Mouse (Mus musculus) liver, embryonic 11.5 days (tissue): ENCODE measurements at regions not wholly inside any gene's neighbourhood (a gene's known extent, or its start where the extent isn't known, plus 50 kb on each side); places are given as distances from the start of the nearest gene placed in this dataset.

Experiments
- ATAC-seq: fragments of 200-750 bp; cut with Nextera tagmentation; replicated peaks from 2 replicates; pipeline ENCODE4 v1.8.0; 2017; ENCODE audit warnings: moderate number of reproducible peaks, mild to moderate bottlenecking, moderate TSS enrichment, moderate library complexity; ENCODE audit not compliant: low FRiP score
- DNase-seq: peaks from one replicate; pipeline ENCODE4 v3.0.0-alpha.2; 2017; ENCODE audit warnings: low spot score
- H3K27ac ChIP-seq: fragments of 300-500 bp; sonication (generic); 2 replicates; pipeline ENCODE4 v1.5.1; 2014; ENCODE audit warnings: mild to moderate bottlenecking, low read depth, low read length, control low read depth
- H3K27me3 ChIP-seq: fragments of 300-500 bp; sonication (generic); replicated peaks from 2 replicates; pipeline ENCODE4 v1.6.1; 2014; ENCODE audit warnings: low read length, mixed read lengths; ENCODE audit not compliant: control insufficient read depth, insufficient read depth
- H3K36me3 ChIP-seq: fragments of 300-500 bp; sonication (generic); 2 replicates; pipeline ENCODE4 v1.6.1; 2014; ENCODE audit warnings: mild to moderate bottlenecking, low read length, moderate library complexity, mixed read lengths; ENCODE audit not compliant: control insufficient read depth, insufficient read depth
- H3K4me1 ChIP-seq: fragments of 300-500 bp; sonication (generic); replicated peaks from 2 replicates; pipeline ENCODE4 v1.6.1; 2014; ENCODE audit warnings: low read length, mixed read lengths; ENCODE audit not compliant: control insufficient read depth, insufficient read depth
- H3K4me2 ChIP-seq: fragments of 300-500 bp; sonication (generic); 2 replicates; pipeline ENCODE4 v1.6.1; 2014; ENCODE audit warnings: mild to moderate bottlenecking, control low read depth, moderate library complexity
- H3K4me3 ChIP-seq: fragments of 300-500 bp; sonication (generic); 2 replicates; pipeline ENCODE4 v1.5.1; 2014; ENCODE audit warnings: low read depth, low read length, control low read depth
- H3K9ac ChIP-seq: fragments of 300-500 bp; sonication (generic); 2 replicates; pipeline ENCODE4 v1.6.1; 2014; ENCODE audit warnings: low read depth, low read length, control low read depth
- H3K9me3 ChIP-seq: fragments of 300-500 bp; sonication (generic); 2 replicates; pipeline ENCODE4 v1.6.1; 2016; ENCODE audit warnings: low read length, inconsistent platforms, mixed read lengths; ENCODE audit not compliant: control insufficient read depth
- whole genome bisulfite sequencing: fragments of 180-500 bp; shearing (Covaris S2); extraction: QIAGEN DNeasy Blood & Tissue Kit; methylation state at CpG from one replicate; pipeline ENCODE4 v1.1.7; 2014; 5-methylcytosine and 5-hydroxymethylcytosine counted together

DNA sequence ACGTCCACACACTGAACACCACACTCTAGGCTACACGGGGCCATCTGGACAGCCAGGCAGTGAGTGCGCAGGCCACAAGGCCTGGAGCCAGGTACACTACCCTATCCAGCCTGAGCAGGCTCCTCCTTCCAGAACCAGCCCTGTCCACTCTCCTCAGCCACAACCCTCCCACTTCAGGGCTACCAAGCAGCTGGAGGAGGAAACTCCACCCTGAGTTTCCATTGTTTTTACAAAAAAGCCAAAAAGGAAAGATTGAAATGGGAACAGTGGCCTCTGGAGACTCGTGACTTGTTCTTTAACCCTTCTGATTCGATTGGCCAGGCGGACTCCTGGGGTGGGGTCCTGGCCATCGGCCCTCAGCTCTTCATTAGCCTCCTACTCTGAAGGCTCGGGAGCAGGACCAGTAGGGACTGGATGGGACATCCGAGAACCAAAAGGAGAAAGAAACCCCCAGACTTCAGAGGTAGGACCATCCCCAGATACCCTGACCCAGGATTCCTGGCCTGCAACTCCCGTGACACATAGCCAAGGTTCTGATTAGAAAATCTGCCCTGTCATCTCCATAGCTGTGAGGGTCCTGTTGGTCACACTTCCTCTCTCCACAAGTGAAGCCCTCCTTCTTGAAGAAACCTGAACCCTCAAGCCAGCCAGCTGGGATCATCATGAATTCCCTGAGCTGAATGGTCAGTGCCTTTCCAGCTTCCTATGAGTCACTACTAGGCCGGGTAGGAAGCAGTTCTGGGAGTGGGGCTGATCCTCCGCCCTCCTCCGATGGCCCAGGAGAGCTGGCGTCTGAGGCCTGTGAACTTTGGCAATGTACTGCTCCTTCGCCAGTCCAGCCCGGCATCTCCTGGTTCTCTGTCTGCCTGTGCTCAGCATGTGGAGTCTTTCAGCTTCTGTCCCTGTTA, 73.6 kb downstream of the Gm11733 start:
- Histone ChIP-seq H3K4me2 (no peak overlapping the region), H3K9me3 (no peaks in the 10 kb centered on the region), H3K27me3 (no peaks in the 10 kb centered on the region), H3K27ac (no peak overlapping the region), H3K4me3 (no peak overlapping the region), H3K36me3 (no peaks in the 10 kb centered on the region), H3K4me1 (no peaks in the 10 kb centered on the region), H3K9ac (no peak overlapping the region)
- 74% methylated on average over 16 of the region's 16 CpGs for WGBS
- DNase-seq, result no peak
- ATAC-seq, result no peak

GRCm38 (mm10) chr11:117559839-117560238, 75.7 kb downstream of the Gm11733 start:
- Histone ChIP-seq H3K36me3 (no peaks in the 10 kb centered on the region), H3K9me3 (no peaks in the 10 kb centered on the region), H3K27me3 (no peaks in the 10 kb centered on the region), H3K4me2 (no peak overlapping the region), H3K4me1 (no peaks in the 10 kb centered on the region), H3K27ac (no peak overlapping the region), H3K9ac (no peak overlapping the region), H3K4me3 (no peak overlapping the region)
- ATAC-seq, result no peak
- DNase-seq, result no peak

DNA sequence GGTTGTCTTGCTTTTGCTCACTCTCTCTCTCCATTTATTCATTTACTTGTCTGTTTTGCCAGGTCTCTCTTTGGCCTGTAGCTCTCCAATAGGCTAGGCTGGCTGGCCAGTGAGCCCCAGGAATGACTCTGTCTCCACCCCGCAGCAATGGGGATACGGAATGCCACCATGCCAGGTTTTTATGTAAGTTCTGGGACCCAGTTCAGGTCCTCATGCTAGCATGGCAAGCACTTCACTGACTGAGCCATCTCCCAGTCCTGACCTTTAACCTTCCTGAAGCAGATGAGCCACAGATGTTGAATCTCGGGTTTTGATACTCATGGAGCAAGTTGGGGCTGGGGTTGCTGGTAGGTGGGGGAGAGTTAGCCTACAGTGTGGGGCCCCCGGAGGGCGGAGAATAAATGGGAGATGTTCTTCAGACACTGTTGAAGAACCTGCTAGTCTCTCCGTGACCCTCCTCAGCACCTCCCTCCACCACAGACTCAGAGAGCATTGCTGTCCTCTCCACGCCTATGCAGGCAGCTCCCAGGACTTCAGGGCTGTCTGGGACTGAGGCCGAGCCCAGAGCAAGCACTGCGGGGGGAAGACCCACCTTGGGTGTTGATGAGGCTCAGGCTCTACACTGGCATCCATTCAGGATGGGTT, 83.9 kb downstream of the Gm11733 start:
- Histone ChIP-seq H3K9ac (no peak overlapping the region), H3K36me3 (no peaks in the 10 kb centered on the region), H3K27me3 (no peaks in the 10 kb centered on the region), H3K4me1 (no peaks in the 10 kb centered on the region), H3K4me3 (no peak overlapping the region), H3K4me2 (no peak overlapping the region), H3K27ac (no peak overlapping the region), H3K9me3 (no peaks in the 10 kb centered on the region)
- WGBS, result 80% methylated on average over 9 of the region's 9 CpGs
- no peak for ATAC-seq
- no peak for DNase-seq

GRCm38 (mm10) chr11:117568606-117568991, 84.4 kb downstream of the Gm11733 start:
- H3K9me3 ChIP-seq, result no peaks in the 10 kb centered on the region
- no peaks in the 10 kb centered on the region for H3K36me3 ChIP-seq
- H3K4me1 ChIP-seq, result no peaks in the 10 kb centered on the region
- DNase-seq (no peak), ATAC-seq (no peak)
- H3K27me3 ChIP-seq, result no peaks in the 10 kb centered on the region
- H3K4me3 ChIP-seq, result no peak overlapping the region
- no peak overlapping the region for H3K9ac ChIP-seq
- WGBS, result 77% methylated on average over 9 of the region's 9 CpGs
- H3K27ac ChIP-seq, result no peak overlapping the region
- no peak overlapping the region for H3K4me2 ChIP-seq

DNA sequence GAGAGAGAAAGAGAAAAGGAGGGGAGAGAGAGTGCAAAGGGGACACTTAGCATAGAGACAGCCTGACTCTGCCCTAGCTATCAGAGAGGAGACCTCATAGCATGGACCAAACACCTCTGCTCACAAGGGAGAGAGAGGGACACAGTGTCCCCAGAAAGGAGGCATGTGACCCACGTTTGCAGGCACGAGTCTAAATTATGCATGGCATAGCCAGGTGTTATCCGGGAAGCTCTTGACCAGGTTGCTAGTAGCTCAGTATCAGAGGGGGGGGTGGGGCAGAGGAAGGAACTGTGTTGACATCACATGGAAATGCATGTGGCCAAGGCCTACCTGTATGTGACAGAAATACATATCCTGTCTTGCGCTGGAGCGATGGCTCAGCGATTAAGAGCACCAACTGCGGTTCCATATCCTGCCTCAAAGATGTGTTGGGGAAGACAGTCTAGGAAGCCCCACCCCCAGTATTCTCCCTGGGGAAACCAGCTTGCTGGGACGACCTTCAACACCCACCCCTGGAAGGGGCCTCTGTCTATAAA, 84.5 kb upstream of the Tnrc6c start:
- no peaks in the 10 kb centered on the region for H3K9me3 ChIP-seq
- WGBS, result 62% methylated on average over 8 of the region's 8 CpGs
- H3K4me2 ChIP-seq, result no peak overlapping the region
- H3K36me3 ChIP-seq, result no peaks in the 10 kb centered on the region
- H3K4me3 ChIP-seq, result no peak overlapping the region
- no peaks in the 10 kb centered on the region for H3K27me3 ChIP-seq
- no peak for ATAC-seq
- no peak overlapping the region for H3K27ac ChIP-seq
- H3K9ac ChIP-seq, result no peak overlapping the region
- no peak for DNase-seq
- H3K4me1 ChIP-seq, result no peaks in the 10 kb centered on the region

DNA sequence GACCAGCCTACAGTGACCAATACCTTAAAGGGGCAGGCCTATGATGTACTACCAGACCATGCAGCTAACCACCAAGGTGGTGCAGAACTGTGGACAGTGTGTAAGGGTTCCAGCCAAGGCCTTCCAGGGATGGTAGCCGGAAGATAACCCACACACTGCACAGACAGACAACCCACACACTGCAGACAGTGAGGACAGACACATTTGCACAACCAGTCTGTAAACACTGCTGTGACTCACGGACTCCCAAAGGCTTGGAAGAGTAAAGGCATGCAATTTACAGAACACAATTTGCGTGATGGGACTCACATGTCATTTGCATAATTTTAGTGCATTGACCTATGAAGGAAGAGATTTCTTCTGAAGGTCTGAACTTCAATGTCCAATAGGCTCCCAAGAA, 82.2 kb upstream of the Tnrc6c start:
- 75% methylated on average over 3 of the region's 3 CpGs for WGBS
- no peak overlapping the region for H3K27ac ChIP-seq
- no peaks in the 10 kb centered on the region for H3K9me3 ChIP-seq
- H3K27me3 ChIP-seq, result no peaks in the 10 kb centered on the region
- no peak for DNase-seq
- H3K9ac ChIP-seq, result no peak overlapping the region
- H3K4me3 ChIP-seq, result no peak overlapping the region
- no peaks in the 10 kb centered on the region for H3K4me1 ChIP-seq
- H3K36me3 ChIP-seq, result no peaks in the 10 kb centered on the region
- ATAC-seq, result no peak
- H3K4me2 ChIP-seq, result no peak overlapping the region

DNA sequence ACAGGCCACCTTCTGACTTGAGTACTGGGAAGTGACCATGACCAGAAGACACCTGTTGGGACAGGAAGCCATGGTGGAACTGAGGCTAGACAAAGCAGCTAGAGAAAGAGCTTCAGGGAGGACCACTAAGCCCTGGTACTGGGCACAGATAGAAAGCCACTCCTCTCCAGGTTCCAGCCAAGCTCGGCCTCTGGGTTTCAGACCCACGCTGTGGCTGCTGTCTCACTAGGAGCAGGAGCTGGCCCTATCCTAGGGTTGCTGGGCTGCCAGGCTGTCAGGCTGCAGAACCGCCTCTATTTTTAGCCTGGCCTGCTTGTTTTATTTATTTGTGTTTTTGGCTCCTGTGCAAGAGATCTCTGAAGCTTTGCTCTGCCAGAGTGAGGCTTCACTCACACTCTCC, 79.4 kb upstream of the Tnrc6c start:
- DNase-seq (no peak), ATAC-seq (no peak)
- WGBS, result 72% methylated on average over 3 of the region's 3 CpGs
- H3K4me3 ChIP-seq, result no peak overlapping the region
- no peaks in the 10 kb centered on the region for H3K27me3 ChIP-seq
- H3K27ac ChIP-seq, result no peak overlapping the region
- no peak overlapping the region for H3K4me2 ChIP-seq
- H3K9ac ChIP-seq, result no peak overlapping the region
- H3K36me3 ChIP-seq, result no peaks in the 10 kb centered on the region
- no peaks in the 10 kb centered on the region for H3K4me1 ChIP-seq
- no peaks in the 10 kb centered on the region for H3K9me3 ChIP-seq

- H3K4me2 ChIP-seq, result no peak overlapping the region
- WGBS, result 77% methylated on average over 2 of the region's 2 CpGs
- no peaks in the 10 kb centered on the region for H3K36me3 ChIP-seq
Measured at GRCm38 (mm10) chr11:117579121-117579520, 75.0 kb upstream of the Tnrc6c start.

DNA sequence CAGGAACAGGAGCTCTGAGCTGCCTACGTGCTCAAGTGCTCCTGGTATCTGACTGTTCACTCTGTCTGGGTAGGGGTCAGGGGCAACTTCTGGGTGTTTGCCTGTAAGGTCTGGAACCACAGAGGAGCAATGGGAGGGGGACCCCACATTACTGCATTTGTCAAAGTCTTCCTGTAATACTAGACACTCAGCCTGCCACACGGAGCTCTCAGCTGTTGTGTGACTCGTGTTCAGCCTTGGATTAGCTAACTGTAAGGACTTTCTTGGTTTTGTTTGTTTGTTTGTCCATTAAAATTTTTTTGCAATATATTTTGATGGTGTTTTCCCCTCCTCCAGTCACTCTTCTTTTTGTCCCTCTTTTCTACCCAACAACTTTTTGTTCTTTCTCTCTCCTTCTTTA, 74.4 kb upstream of the Tnrc6c start:
- Histone ChIP-seq H3K9me3 (no peaks in the 10 kb centered on the region), H3K36me3 (no peaks in the 10 kb centered on the region), H3K4me2 (no peak overlapping the region), H3K27ac (no peak overlapping the region), H3K9ac (no peak overlapping the region), H3K4me1 (no peaks in the 10 kb centered on the region), H3K27me3 (no peaks in the 10 kb centered on the region), H3K4me3 (no peak overlapping the region)
- 59% methylated on average over 3 of the region's 3 CpGs for WGBS
- no peak for ATAC-seq
- DNase-seq, result no peak

More at GRCm38 (mm10) chr11:117579121-117579520, 75.0 kb upstream of the Tnrc6c start:
- Histone ChIP-seq H3K27ac (no peak overlapping the region), H3K9ac (no peak overlapping the region), H3K4me1 (no peaks in the 10 kb centered on the region), H3K4me3 (no peak overlapping the region), H3K9me3 (no peaks in the 10 kb centered on the region), H3K27me3 (no peaks in the 10 kb centered on the region)
- DNase-seq, result no peak
- ATAC-seq, result no peak
